Mouse (Mus musculus) midbrain, postnatal 0 days (tissue): ENCODE measurements at regions not wholly inside any gene's neighbourhood (a gene's known extent, or its start where the extent isn't known, plus 50 kb on each side); places are given as distances from the start of the nearest gene placed in this dataset.
A peak's percentile ranks its signal among the peaks of the same experiment; 100 is the strongest.

ENCODE experiments used
- ATAC-seq: fragments of 200-750 bp; cut with Nextera tagmentation; 2 replicates; pipeline ENCODE4 v1.8.0; 2017; ENCODE audit warnings: moderate number of reproducible peaks, mild to moderate bottlenecking, moderate TSS enrichment, moderate library complexity; ENCODE audit not compliant: low FRiP score
- DNase-seq: peaks from one replicate; pipeline ENCODE4 v3.0.0-alpha.2; 2015; ENCODE audit warnings: low spot score
- H3K27ac ChIP-seq: fragments of 300-500 bp; sonication (generic); 2 replicates; pipeline ENCODE4 v1.5.1; 2014; ENCODE audit warnings: low read depth, mild to moderate bottlenecking, low read length, mixed read lengths
- H3K27me3 ChIP-seq: fragments of 300-500 bp; sonication (generic); 2 replicates; pipeline ENCODE4 v1.6.1; 2014; ENCODE audit warnings: low read length, control low read depth, mixed read lengths; ENCODE audit not compliant: insufficient read depth
- H3K36me3 ChIP-seq: fragments of 300-500 bp; sonication (generic); 2 replicates; pipeline ENCODE4 v1.6.1; 2014; ENCODE audit warnings: low read length, control low read depth, mixed read lengths; ENCODE audit not compliant: insufficient read depth
- H3K4me1 ChIP-seq: fragments of 300-500 bp; sonication (generic); 2 replicates; pipeline ENCODE4 v1.6.1; 2014; ENCODE audit warnings: mild to moderate bottlenecking, control low read depth, antibody characterized with exemption, low read length, mixed read lengths; ENCODE audit not compliant: insufficient read depth
- H3K4me2 ChIP-seq: fragments of 300-500 bp; sonication (generic); 2 replicates; pipeline ENCODE4 v1.6.1; 2014; ENCODE audit warnings: low read depth, mild to moderate bottlenecking, low read length, mixed read lengths; ENCODE audit not compliant: poor library complexity, severe bottlenecking
- H3K4me3 ChIP-seq: fragments of 300-500 bp; sonication (generic); 2 replicates; pipeline ENCODE4 v1.5.1; 2014; ENCODE audit warnings: low read depth, mild to moderate bottlenecking, low read length, moderate library complexity
- H3K9ac ChIP-seq: fragments of 300-500 bp; sonication (generic); replicated peaks from 2 replicates; pipeline ENCODE4 v1.6.1; 2014; ENCODE audit warnings: mild to moderate bottlenecking, low read length, moderate library complexity, mixed read lengths; ENCODE audit not compliant: poor library complexity, severe bottlenecking
- H3K9me3 ChIP-seq: fragments of 300-500 bp; sonication (generic); 2 replicates; pipeline ENCODE4 v1.6.1; 2016; ENCODE audit warnings: low read length, control low read depth
- CTCF ChIP-seq: IDR thresholded peaks from 2 replicates; pipeline ENCODE4 v1.5.1; 2016; ENCODE audit warnings: antibody characterized with exemption, mild to moderate bottlenecking
- WGBS: fragments of 180-500 bp; shearing (Covaris S2); extraction: QIAGEN DNeasy Blood & Tissue Kit; methylation state at CpG from one replicate; pipeline ENCODE4 v1.1.7; 2014; 5-methylcytosine and 5-hydroxymethylcytosine counted together

- no peaks in the 10 kb centered on the region for H3K27me3 ChIP-seq
- DNase-seq: no peak
- H3K9ac ChIP-seq: no peak overlapping the region
- 0 out of 2 replicates have a peak, but pooled peaks cover 7% of the 10 kb centered on the region for H3K4me1 ChIP-seq
- TF ChIP-seq CTCF: no peak
- H3K27ac ChIP-seq: no peak overlapping the region
- H3K36me3 ChIP-seq: no peaks in the 10 kb centered on the region
- 84% methylated on average over 3 of the region's 3 CpGs for WGBS
- ATAC-seq: no peak
- H3K9me3 ChIP-seq: no peaks in the 10 kb centered on the region
- no peak overlapping the region for H3K4me3 ChIP-seq
- H3K4me2 ChIP-seq: no peak overlapping the region
Observed at GRCm38 (mm10) chr1:190530079-190530478, 359.6 kb upstream of the Prox1 start.

DNA sequence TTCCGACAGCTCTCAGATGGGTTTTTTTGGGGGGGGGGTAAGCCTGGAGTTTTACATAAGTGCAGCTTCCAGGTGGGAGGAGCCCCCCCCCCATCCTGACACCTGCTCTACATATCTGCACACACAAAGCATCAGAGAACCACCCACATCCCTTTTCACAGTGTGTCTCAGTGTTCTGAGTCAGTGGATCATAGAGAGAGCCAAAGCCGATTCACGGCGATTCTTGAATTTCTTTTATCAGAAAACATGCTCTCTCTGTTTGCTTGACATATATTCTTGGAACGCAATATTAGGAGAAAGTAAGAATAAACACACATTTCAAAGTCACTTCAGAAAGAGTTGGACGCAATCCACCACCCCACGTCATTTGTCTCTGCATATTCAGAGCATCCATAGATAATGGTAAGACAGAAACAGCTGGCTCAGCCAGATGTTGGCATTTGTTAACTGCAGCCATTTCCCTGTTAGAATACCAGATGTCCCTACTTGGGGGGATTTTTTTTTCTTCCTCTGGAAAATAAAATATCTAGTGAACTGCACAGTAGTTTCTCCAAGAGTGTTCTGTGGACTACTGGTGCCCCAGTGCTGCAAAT, 357.1 kb upstream of the Prox1 start:
- WGBS: 65% methylated on average over 7 of the region's 7 CpGs
- H3K4me1 ChIP-seq: 0 out of 2 replicates have a peak, but pooled peaks cover under 1% of the 10 kb centered on the region
- H3K9me3 ChIP-seq: no peaks in the 10 kb centered on the region
- TF ChIP-seq CTCF: no peak
- H3K4me3 ChIP-seq: no peak overlapping the region
- no peak overlapping the region for H3K27ac ChIP-seq
- H3K4me2 ChIP-seq: no peak overlapping the region
- no peak overlapping the region for H3K9ac ChIP-seq
- H3K27me3 ChIP-seq: no peaks in the 10 kb centered on the region
- no peaks in the 10 kb centered on the region for H3K36me3 ChIP-seq
- peak; percentile 27 for DNase-seq
- no peak for ATAC-seq

- no peaks in the 10 kb centered on the region for H3K27me3 ChIP-seq
- no peaks in the 10 kb centered on the region for H3K36me3 ChIP-seq
- H3K27ac ChIP-seq: no peak overlapping the region
- no peak for ATAC-seq
- no peak overlapping the region for H3K4me3 ChIP-seq
- WGBS: 26% methylated on average over 7 of the region's 7 CpGs
- TF ChIP-seq CTCF: no peak
- H3K9ac ChIP-seq: no peak overlapping the region
- H3K9me3 ChIP-seq: no peaks in the 10 kb centered on the region
- no peak overlapping the region for H3K4me2 ChIP-seq
- no peaks in the 10 kb centered on the region for H3K4me1 ChIP-seq
- no peak for DNase-seq
Observed at GRCm38 (mm10) chr1:190526634-190527033, 356.1 kb upstream of the Prox1 start.

DNA sequence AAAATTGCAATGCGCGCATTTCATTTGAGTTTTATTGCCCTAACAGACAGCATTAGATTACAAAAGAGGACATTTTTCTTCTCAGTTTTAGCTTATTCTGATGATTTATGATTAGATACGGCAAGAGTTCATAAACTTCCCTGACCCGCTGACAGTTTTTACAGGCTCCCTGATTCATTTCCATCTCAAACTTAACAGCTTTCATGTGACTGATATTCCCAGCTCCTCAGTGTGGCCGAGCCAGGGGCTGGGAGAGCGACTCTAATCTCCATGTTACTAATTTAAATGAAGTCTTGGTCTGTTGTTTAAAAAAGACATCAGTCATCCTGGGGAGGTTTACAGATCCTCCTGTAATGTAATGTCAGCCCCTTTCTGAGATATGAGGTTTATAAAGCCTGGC, 355.5 kb upstream of the Prox1 start:
- no peak overlapping the region for H3K4me2 ChIP-seq
- WGBS: 68% methylated on average over 6 of the region's 6 CpGs

DNA sequence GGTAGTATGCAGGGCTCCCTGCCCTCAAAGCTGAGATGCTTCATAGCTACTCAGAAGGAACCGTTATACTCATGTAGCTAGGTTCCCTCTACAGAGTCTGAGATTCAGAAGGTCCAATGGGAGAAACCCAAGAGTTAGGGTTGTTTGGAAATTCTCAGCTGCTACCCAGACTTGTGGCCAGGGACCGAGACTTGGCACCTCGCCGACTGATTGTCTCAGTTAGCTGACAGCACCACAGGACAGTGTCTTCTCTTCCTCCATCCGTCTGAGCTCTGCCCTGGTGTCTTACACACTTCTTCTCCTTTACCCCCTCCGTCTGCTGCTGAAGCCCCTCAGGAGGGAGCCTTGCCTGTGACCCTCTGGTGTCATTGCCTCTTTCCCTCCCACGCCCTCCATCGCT, 329.6 kb upstream of the Prox1 start:
- no peak overlapping the region for H3K4me3 ChIP-seq
- DNase-seq (no peak), ATAC-seq (no peak)
- TF ChIP-seq CTCF: no peak
- H3K27me3 ChIP-seq: no peaks in the 10 kb centered on the region
- H3K9ac ChIP-seq: no peak overlapping the region
- no peaks in the 10 kb centered on the region for H3K36me3 ChIP-seq
- WGBS: 86% methylated on average over 8 of the region's 8 CpGs
- H3K4me2 ChIP-seq: no peak overlapping the region
- H3K9me3 ChIP-seq: no peaks in the 10 kb centered on the region
- H3K27ac ChIP-seq: no peak overlapping the region
- no peaks in the 10 kb centered on the region for H3K4me1 ChIP-seq

More for the DNA sequence above, 355.5 kb upstream of the Prox1 start:
- TF ChIP-seq CTCF: no peak
- no peaks in the 10 kb centered on the region for H3K9me3 ChIP-seq
- no peaks in the 10 kb centered on the region for H3K4me1 ChIP-seq
- no peak overlapping the region for H3K27ac ChIP-seq
- ATAC-seq (no peak), DNase-seq (no peak)
- no peak overlapping the region for H3K9ac ChIP-seq
- no peaks in the 10 kb centered on the region for H3K27me3 ChIP-seq
- H3K36me3 ChIP-seq: no peaks in the 10 kb centered on the region
- no peak overlapping the region for H3K4me3 ChIP-seq

DNA sequence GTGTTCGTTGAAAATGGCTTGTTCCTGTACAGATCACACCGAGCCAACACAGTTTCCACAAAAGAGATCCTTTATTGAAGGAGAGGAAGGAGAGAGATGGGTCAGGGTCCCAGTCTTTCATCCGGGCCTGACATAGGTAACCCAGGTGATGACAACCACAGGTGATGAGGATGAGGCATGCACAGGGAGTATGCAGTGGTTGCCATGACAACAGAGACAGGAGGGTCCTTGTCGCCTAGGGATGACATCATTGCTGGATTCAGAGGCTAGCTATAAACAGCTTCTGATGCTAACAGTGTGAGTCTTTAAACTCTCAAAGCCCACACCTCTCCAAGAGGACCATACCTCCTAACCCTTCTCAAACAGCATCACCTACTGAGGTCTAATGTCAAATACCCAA, 327.0 kb upstream of the Prox1 start:
- H3K4me3 ChIP-seq: no peak overlapping the region
- DNase-seq (peak; percentile 62), ATAC-seq (peak; percentile 54; the same call in 1 of the 2 replicates)
- no peaks in the 10 kb centered on the region for H3K36me3 ChIP-seq
- TF ChIP-seq CTCF: no peak
- no peak overlapping the region for H3K4me2 ChIP-seq
- H3K4me1 ChIP-seq: no peaks in the 10 kb centered on the region
- H3K27me3 ChIP-seq: no peaks in the 10 kb centered on the region
- 78% methylated on average over 4 of the region's 4 CpGs for WGBS
- no peak overlapping the region for H3K27ac ChIP-seq
- no peak overlapping the region for H3K9ac ChIP-seq
- H3K9me3 ChIP-seq: no peaks in the 10 kb centered on the region
